Mouse (Mus musculus) intestine, postnatal 0 days (tissue): ENCODE data around the gene Pbx1. TPM values are rescaled to one million over a fixed set of nuclear protein-coding genes. Genes with fewer than 3 reads are reported as not detected.
A peak's percentile ranks its signal among the peaks of the same experiment; 100 is the strongest.

Experiments
- ATAC-seq: fragments of 200-750 bp; cut with Nextera tagmentation; 2 replicates; pipeline ENCODE4 v1.8.0; 2017; ENCODE audit warnings: mild to moderate bottlenecking, moderate TSS enrichment, moderate library complexity
- H3K27ac ChIP-seq: fragments of 300-500 bp; sonication (generic); 2 replicates; pipeline ENCODE4 v1.5.1; 2014; ENCODE audit warnings: mild to moderate bottlenecking, low read depth, low read length, moderate library complexity
- H3K27me3 ChIP-seq: fragments of 300-500 bp; sonication (generic); replicated peaks from 2 replicates; pipeline ENCODE4 v1.6.1; 2014; ENCODE audit warnings: low read length, mixed read lengths; ENCODE audit not compliant: control insufficient read depth, insufficient read depth
- H3K36me3 ChIP-seq: fragments of 300-500 bp; sonication (generic); 2 replicates; pipeline ENCODE4 v1.6.1; 2014; ENCODE audit warnings: mild to moderate bottlenecking, moderate library complexity; ENCODE audit not compliant: control insufficient read depth, insufficient read depth
- H3K4me1 ChIP-seq: fragments of 300-500 bp; sonication (generic); replicated peaks from 2 replicates; pipeline ENCODE4 v1.6.1; 2014; ENCODE audit warnings: antibody characterized with exemption, low read length, mixed read lengths; ENCODE audit not compliant: control insufficient read depth, insufficient read depth
- H3K4me2 ChIP-seq: fragments of 300-500 bp; sonication (generic); replicated peaks from 2 replicates; pipeline ENCODE4 v1.6.1; 2014; ENCODE audit warnings: low read depth, mild to moderate bottlenecking, moderate library complexity
- H3K4me3 ChIP-seq: fragments of 300-500 bp; sonication (generic); 2 replicates; pipeline ENCODE4 v1.5.1; 2014; ENCODE audit warnings: low read depth, low read length
- H3K9ac ChIP-seq: fragments of 300-500 bp; sonication (generic); 2 replicates; pipeline ENCODE4 v1.6.1; 2014; ENCODE audit warnings: mild to moderate bottlenecking, low read depth, low read length
- H3K9me3 ChIP-seq: fragments of 300-500 bp; sonication (generic); 2 replicates; pipeline ENCODE4 v1.6.1; 2016; ENCODE audit warnings: mixed run types; ENCODE audit not compliant: control insufficient read depth
- CTCF ChIP-seq: sonication (generic); IDR thresholded peaks from 2 replicates; pipeline ENCODE4 v1.5.1; 2016; ENCODE audit warnings: low read depth, mild to moderate bottlenecking, control low read depth, antibody characterized with exemption, moderate library complexity
- WGBS: fragments of 180-500 bp; shearing (Covaris S2); extraction: QIAGEN DNeasy Blood & Tissue Kit; methylation state at CpG from one replicate; pipeline ENCODE4 v1.1.7; 2014; 5-methylcytosine and 5-hydroxymethylcytosine counted together
- polyA plus RNA-seq: library from polyadenylated mRNA; unstranded; fragments of >200 nt; fragmentation: Nextera tagmentation; extraction: Ambion mirVana; gene quantifications from 2 replicates; pipeline ENCODE4 v1.2.1, GENCODE M21; 2015

The Pbx1 gene
- polyA plus RNA-seq, 1 experiment from 2014 or later: 9.8 TPM

DNA sequence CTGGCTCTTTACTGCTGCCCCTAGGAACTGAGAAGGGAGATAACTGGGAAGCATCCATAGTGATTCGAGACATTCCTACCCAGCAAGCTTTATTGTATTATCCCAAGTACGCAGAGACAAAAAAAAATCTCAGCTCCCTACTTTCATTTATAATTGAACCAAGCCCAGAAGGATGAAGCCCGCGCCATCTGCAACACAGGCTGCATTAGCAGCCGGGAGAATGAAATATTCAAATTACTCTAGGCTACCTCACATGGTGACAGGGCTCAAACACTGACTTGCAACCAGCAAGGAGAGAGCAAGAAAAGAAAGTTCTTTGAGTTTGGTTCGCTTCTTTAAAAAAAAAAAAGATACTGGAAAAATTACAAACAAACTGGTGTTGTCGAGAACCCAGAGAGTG, 191.2 kb downstream of the Pbx1 start:
- Histone ChIP-seq H3K36me3 (no peaks in the 10 kb centered on the region), H3K9ac (no peak overlapping the region), H3K27ac (no peak overlapping the region), H3K9me3 (no peaks in the 10 kb centered on the region), H3K4me1 (peaks cover 4% of the 10 kb centered on the region; the same call in 1 of the 2 replicates), H3K4me3 (no peak overlapping the region), H3K4me2 (no peak overlapping the region), H3K27me3 (no peaks in the 10 kb centered on the region)
- TF ChIP-seq CTCF: no peak
- ATAC-seq: no peak
- WGBS: 62% methylated on average over 7 of the region's 7 CpGs

DNA sequence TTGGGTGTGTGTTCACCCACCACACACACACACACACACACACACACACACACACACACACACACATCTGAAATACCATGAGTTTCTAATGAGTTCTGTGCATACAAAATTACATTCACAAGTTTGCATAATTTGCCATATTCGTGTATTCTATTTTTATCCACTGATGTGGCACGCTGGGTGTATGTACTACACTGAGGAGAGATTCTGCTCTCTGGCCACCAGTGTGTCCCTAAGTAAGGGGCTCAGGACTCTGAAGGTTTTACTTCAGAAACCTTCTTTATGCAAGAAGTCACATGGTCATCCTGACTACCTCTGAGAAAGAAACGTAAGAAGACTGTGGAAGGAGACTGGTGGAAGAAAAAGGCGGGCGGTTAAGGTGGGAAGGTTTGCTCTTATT, 191.7 kb downstream of the Pbx1 start:
- H3K4me2 ChIP-seq: no peak overlapping the region
- no peaks in the 10 kb centered on the region; the same call in 1 of the 2 replicates for H3K4me1 ChIP-seq
- TF ChIP-seq CTCF: no peak
- no peak overlapping the region for H3K27ac ChIP-seq
- H3K9me3 ChIP-seq: no peaks in the 10 kb centered on the region
- WGBS: 84% methylated on average over 5 of the region's 5 CpGs
- ATAC-seq: no peak
- no peaks in the 10 kb centered on the region for H3K27me3 ChIP-seq
- H3K9ac ChIP-seq: no peak overlapping the region
- H3K4me3 ChIP-seq: no peak overlapping the region
- H3K36me3 ChIP-seq: no peaks in the 10 kb centered on the region

DNA sequence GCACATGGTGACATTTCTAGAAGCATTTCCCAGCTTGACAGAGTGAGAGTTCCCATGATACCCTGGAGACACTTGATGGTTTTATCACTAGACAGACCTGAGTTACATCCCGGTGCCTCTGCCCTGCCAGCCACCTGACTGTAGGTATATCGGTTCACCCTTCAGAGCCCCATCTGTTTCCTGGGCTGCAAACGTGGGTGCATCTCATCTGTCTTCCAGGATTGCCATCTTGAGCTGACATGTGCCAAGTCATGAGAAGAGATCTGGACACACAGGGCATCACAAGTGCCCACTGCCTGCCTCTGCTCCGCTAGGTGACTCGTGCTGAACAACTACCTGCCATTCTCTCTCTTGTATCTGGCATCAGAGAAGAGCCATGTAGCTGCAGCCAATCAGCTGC, 196.0 kb downstream of the Pbx1 start:
- no peak overlapping the region for H3K4me3 ChIP-seq
- 88% methylated on average over 5 of the region's 5 CpGs for WGBS
- no peaks in the 10 kb centered on the region for H3K9me3 ChIP-seq
- H3K27me3 ChIP-seq: no peaks in the 10 kb centered on the region
- H3K4me2 ChIP-seq: no peak overlapping the region
- no peaks in the 10 kb centered on the region for H3K36me3 ChIP-seq
- no peak for TF ChIP-seq CTCF
- H3K9ac ChIP-seq: no peak overlapping the region
- no peak for ATAC-seq
- H3K4me1 ChIP-seq: no peaks in the 10 kb centered on the region
- H3K27ac ChIP-seq: no peak overlapping the region

DNA sequence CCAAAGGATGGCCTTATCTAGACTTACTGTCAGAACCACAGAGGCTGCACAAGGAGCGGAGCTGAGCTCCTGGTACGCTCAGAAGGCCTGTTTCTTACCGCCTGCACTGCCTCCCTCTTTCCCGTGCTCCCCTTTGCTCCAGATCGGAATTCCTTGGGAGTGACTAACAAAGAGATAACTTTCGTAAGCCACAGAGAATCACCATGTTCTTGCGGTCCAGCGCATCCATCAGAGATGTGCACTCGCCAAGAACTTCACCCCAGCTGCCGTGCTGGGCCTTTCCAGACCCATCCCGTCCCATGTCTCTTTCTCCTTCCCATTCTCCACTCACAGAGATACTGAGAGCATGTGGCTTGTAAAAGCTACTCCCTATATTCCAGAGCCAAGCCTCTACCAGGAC, 197.7 kb downstream of the Pbx1 start:
- no peaks in the 10 kb centered on the region; the same call in none of the 2 replicates for H3K4me1 ChIP-seq
- no peak overlapping the region for H3K4me2 ChIP-seq
- ATAC-seq: no peak
- no peak overlapping the region for H3K27ac ChIP-seq
- no peaks in the 10 kb centered on the region for H3K27me3 ChIP-seq
- TF ChIP-seq CTCF: no peak
- WGBS: 79% methylated on average over 11 of the region's 11 CpGs
- no peak overlapping the region for H3K9ac ChIP-seq
- no peak overlapping the region for H3K4me3 ChIP-seq
- H3K36me3 ChIP-seq: no peaks in the 10 kb centered on the region
- H3K9me3 ChIP-seq: no peaks in the 10 kb centered on the region

DNA sequence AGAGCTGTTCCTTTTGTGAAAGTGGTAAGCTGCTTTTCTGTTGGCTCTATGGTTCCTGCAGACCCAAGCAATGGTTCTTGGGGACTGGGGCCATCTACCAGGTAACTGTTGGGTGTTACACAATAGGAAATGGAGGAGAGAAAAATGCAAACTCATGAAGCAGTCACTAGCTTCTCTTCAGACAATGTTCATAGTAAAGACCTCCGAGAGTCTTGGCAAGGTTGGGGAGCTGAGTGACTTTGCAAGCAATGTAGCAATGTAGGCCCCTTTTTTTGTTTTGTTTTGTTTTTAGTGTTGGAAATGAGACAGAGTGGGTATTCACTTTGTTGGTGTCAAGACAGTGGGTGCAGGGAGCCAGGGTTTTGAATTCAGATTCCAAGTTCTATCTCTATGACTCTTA, 198.9 kb downstream of the Pbx1 start:
- TF ChIP-seq CTCF: no peak
- Histone ChIP-seq H3K4me3 (no peak overlapping the region), H3K4me1 (no peaks in the 10 kb centered on the region; the same call in none of the 2 replicates), H3K9ac (no peak overlapping the region), H3K4me2 (no peak overlapping the region), H3K27ac (no peak overlapping the region), H3K36me3 (no peaks in the 10 kb centered on the region), H3K27me3 (no peaks in the 10 kb centered on the region), H3K9me3 (no peaks in the 10 kb centered on the region)
- WGBS: 93% methylated on average over 1 of the region's 1 CpGs
- no peak for ATAC-seq

DNA sequence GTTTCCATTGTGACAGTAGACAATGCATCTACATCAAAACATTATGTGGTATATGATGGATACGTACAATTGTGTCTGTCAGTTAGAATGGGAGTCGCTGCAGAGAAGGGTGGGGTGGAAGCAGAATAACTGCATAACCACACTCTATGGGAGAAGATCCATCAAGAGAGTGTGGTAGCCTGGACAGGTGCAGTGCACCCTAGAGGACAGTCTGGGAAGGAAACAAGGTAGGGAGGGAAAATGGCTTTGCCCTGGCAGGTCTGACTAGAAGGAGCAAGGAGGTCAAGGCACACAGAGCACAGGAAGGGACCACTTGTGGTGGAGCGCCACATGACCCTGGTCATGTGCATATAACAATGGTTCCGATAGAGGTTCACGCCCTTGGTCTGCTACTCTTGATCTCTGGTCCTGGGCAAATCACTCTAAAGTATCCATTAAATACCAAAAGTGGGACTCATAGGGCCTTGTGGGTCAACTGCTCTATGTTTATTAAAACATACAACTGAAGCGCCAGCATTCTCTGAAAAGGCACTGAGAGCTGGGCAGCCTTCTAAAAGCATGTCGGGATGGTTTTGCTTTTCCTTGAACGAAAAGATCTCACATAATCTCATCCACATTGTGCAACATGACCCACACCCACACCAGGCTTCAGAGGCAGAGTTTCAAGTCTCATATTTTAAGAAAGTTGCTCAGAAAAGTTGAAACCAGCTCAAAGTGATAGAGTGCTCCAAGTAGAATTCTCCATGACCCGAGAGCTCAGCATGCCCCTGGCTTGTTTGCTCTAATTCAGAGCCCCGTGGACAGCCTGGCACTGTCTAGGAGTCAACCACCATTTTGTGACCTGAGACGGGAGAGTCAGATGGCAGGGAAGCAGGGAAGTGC, 200.3 kb downstream of the Pbx1 start:
- Histone ChIP-seq H3K4me2 (no peak overlapping the region), H3K27ac (no peak overlapping the region), H3K4me1 (no peaks in the 10 kb centered on the region; the same call in none of the 2 replicates), H3K9me3 (no peaks in the 10 kb centered on the region), H3K27me3 (no peaks in the 10 kb centered on the region), H3K36me3 (no peaks in the 10 kb centered on the region), H3K9ac (no peak overlapping the region), H3K4me3 (no peak overlapping the region)
- TF ChIP-seq CTCF: peak; percentile 49
- no peak for ATAC-seq
- 88% methylated on average over 11 of the region's 11 CpGs for WGBS
